Mouse (Mus musculus): ENCODE data around the gene Hoxb5.

Gene Hoxb5

GRCm38 (mm10) chr11:96272024-96272921 lies 30.9 kb upstream of the Hoxb5 start:
- in situ Hi-C loops (cut with MseI, MboI), result no loop called here

- in situ Hi-C loops (cut with MseI, MboI), result no loop called here
These were observed 28.7 kb upstream of the Hoxb5 start for GRCm38 (mm10) chr11:96274428-96274827.

GRCm38 (mm10) chr11:96275896-96276295 lies 27.2 kb upstream of the Hoxb5 start:
- in situ Hi-C loops (cut with MseI, MboI), result no loop called here

GRCm38 (mm10) chr11:96277151-96278044 lies 25.7 kb upstream of the Hoxb5 start:
- in situ Hi-C loops (cut with MseI, MboI), result no loop called here

- in situ Hi-C loops (cut with MseI, MboI), result no loop called here
These were observed 24.8 kb upstream of the Hoxb5 start for GRCm38 (mm10) chr11:96278324-96278723.

- in situ Hi-C loops (cut with MseI, MboI), result no loop called here
These were observed 24.4 kb upstream of the Hoxb5 start for GRCm38 (mm10) chr11:96278773-96279172.

GRCm38 (mm10) chr11:96279421-96280233 lies 23.5 kb upstream of the Hoxb5 start:
- in situ Hi-C loops (cut with MseI, MboI), result no loop called here

GRCm38 (mm10) chr11:96280399-96281378 lies 22.4 kb upstream of the Hoxb5 start:
- in situ Hi-C loops (cut with MseI, MboI), result no loop called here

GRCm38 (mm10) chr11:96281396-96281795 lies 21.7 kb upstream of the Hoxb5 start:
- in situ Hi-C loops (cut with MseI, MboI), result no loop called here

- in situ Hi-C loops (cut with MseI, MboI), result no loop called here
These were observed 21.1 kb upstream of the Hoxb5 start, which contains the start of gene Hoxb8 for GRCm38 (mm10) chr11:96281855-96282570. Hoxb8 (plus strand) TSS chr11:96281905.

- in situ Hi-C loops (cut with MseI, MboI), result no loop called here
These were observed 20.2 kb upstream of the Hoxb5 start for GRCm38 (mm10) chr11:96282795-96283430.

GRCm38 (mm10) chr11:96284041-96284749 lies 18.9 kb upstream of the Hoxb5 start:
- in situ Hi-C loops (cut with MseI, MboI), result no loop called here

- in situ Hi-C loops (cut with MseI, MboI), result no loop called here
These were observed 18.1 kb upstream of the Hoxb5 start for GRCm38 (mm10) chr11:96284774-96285734.

GRCm38 (mm10) chr11:96285771-96286738 lies 17.1 kb upstream of the Hoxb5 start, which contains the start of gene Hoxb7:
Hoxb7 (plus strand) TSS chr11:96286623.
- in situ Hi-C loops (cut with MseI, MboI), result no loop called here

- in situ Hi-C loops (cut with MseI, MboI), result no loop called here
These were observed 16.3 kb upstream of the Hoxb5 start for GRCm38 (mm10) chr11:96286739-96287385.
